Mouse (Mus musculus): ENCODE measurements around the gene Leng8.

The Leng8 gene

DNA sequence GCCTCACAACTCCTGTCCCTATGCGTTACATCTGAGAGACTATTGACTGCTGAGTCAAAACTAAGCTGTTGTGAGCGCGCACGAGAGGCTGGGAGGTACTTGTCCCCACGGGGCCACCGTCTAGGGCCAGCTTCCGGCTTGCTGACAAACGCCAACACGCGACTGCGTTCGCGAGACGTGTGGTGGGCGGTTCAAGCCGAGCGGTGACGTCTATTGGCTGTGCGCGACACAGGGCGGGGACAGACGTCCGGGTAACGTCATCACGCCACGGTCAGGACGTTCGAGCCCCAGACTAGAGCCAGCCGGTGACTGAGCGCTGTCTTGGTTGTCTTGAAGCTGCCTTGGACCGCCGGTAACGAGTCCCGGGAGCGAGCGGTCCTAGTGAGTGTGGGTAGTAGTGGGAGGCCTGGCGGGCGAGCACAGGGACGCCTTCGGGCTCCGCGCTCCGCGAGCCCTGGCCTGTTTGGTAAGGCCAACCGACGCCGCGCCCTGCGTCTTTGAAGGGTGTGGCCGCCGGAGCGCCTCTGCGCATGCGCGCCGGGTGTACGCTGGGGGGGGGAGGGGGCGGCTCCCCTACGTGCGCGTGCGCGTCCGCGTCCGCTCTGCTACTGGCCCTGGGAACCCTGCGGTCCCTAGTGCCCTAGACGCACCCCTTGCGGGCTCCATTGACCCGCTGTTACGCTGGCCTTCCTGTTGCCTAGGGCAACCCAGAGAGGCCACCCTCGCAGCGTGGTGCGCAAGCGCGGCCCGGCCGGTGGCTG lies at the start of gene Leng8:
Gene Leng8, plus strand, starts transcription at position 269 of the 761 bp plus-strand sequence.
- DNase-seq (ENCODE audit: low read depth, low spot score): peak; percentile 96

- no peak for DNase-seq (ENCODE audit: low read depth, low spot score)
These were observed 49.5 kb upstream of the Leng8 start for GRCm38 (mm10) chr7:4087238-4087895.

DNA sequence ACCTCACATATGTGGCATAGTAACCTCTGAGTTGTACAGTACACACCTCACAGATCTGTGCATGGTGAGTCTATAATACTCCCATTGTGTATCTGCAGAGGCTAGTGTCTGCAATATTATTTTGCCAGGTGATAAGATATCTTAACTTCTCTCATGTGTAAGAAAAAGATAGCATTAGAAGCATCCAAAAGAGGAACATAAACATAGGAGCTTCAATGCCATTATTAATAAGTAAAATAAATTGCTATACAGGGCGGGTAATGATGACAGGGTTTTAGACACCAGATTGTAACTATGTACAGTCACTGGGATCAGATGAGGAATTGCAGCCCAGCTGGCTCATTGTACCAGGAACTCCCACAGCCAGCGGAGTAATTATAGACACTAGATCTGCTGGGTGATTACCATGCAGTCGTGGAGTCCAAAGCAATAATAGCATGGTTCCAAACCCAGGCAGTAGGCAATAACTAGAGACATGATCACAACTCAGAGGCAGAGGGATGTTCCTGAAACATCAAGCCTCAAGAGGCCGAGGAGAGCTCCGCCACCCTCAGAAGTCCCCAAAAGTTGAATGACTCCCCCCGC lies 48.9 kb upstream of the Leng8 start:
- DNase-seq (ENCODE audit: low read depth, low spot score): no peak

DNA sequence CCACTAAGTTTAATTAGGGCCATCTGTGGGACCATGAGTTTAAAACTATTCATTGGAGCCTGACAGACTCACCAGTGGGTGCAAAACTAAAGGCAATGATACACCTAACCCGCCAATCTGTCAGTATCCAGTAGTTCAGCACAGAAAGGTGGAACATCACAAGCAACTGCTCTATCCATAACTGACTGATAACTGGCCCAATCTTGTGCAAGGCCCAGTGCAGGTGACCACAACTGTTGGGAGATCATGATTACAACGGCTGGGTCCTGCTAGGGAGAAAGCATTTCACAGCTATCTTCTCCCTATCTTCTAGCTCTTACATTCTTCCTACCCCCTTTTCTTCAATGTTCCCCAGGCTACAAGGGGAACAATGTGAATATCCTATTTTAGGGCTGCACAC lies 48.2 kb upstream of the Leng8 start:
- DNase-seq (ENCODE audit: low read depth, low spot score): no peak

DNA sequence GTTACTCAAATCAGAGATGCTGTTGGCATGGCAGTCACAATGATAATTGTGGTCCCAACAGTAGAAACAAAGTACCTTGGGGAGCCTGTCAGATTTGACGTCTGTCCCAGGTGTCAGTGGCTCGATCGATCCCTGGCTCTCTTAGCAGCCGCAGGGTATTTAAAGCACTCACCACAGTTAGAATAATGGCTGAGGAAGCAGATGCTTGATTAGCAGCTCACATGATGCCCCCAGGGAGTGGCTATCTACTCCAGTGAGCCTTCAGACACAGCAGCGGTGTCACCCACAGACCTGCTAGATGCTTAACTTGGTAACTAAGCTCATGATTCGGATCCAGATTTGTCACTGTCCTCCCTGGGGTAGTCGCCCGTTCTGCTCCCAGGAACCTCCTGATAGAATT lies 45.7 kb upstream of the Leng8 start:
- DNase-seq (ENCODE audit: low read depth, low spot score): no peak

DNA sequence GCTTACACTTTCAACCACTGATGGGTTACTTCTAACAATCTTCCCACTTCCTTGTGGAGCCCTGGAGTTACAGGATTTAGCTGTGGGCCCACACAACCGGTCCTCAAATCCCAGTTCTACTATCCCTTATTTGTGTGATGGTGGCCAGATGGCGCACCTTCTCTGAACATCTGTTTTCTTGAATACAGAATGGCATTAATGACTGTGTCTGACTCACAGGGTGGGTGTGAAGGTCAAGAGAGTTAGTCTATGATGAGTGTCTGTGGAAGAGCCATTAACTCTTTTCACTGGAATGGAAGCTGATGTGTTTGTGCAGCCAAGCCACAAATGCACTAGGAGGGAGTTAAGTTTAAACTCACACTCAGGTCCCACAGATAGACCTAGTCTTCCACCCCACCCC lies 38.5 kb upstream of the Leng8 start:
- no peak for DNase-seq (ENCODE audit: low read depth, low spot score)

- DNase-seq (ENCODE audit: low read depth, low spot score): no peak
These were observed 38.0 kb upstream of the Leng8 start for GRCm38 (mm10) chr7:4098832-4099231.

- DNase-seq (ENCODE audit: low read depth, low spot score): no peak
These were observed 35.7 kb upstream of the Leng8 start for GRCm38 (mm10) chr7:4101144-4101543.

GRCm38 (mm10) chr7:4103411-4103810 lies 33.4 kb upstream of the Leng8 start:
- no peak for DNase-seq (ENCODE audit: low read depth, low spot score)

DNA sequence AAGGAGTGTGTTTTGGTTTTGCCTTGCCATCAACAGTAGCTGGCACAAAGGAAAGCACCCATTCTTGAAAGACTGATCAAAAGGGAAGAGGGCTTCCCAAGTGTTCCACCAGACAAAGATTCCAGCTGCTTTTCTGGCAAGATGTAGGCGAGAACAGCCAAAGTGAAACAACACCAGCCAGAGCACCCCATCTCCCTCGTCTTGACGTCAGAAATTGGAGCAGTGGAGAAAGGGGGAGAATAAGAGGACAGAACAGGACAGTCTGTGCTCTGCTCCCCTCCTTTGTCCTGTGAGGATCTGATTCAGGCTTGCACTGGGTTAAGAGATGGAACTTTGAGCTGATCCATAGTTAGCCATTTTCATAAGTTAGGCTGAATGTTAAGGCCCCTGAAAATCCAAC lies 25.1 kb upstream of the Leng8 start:
- no peak for DNase-seq (ENCODE audit: low read depth, low spot score)

- no peak for DNase-seq (ENCODE audit: low read depth, low spot score)
These were observed 19.6 kb upstream of the Leng8 start for GRCm38 (mm10) chr7:4117050-4117814.

- DNase-seq (ENCODE audit: low read depth, low spot score): no peak
These were observed 17.4 kb upstream of the Leng8 start, which contains the start of gene Ttyh1 for GRCm38 (mm10) chr7:4119344-4119902. TSS of gene Ttyh1 (plus strand) at chr7:4119408.

DNA sequence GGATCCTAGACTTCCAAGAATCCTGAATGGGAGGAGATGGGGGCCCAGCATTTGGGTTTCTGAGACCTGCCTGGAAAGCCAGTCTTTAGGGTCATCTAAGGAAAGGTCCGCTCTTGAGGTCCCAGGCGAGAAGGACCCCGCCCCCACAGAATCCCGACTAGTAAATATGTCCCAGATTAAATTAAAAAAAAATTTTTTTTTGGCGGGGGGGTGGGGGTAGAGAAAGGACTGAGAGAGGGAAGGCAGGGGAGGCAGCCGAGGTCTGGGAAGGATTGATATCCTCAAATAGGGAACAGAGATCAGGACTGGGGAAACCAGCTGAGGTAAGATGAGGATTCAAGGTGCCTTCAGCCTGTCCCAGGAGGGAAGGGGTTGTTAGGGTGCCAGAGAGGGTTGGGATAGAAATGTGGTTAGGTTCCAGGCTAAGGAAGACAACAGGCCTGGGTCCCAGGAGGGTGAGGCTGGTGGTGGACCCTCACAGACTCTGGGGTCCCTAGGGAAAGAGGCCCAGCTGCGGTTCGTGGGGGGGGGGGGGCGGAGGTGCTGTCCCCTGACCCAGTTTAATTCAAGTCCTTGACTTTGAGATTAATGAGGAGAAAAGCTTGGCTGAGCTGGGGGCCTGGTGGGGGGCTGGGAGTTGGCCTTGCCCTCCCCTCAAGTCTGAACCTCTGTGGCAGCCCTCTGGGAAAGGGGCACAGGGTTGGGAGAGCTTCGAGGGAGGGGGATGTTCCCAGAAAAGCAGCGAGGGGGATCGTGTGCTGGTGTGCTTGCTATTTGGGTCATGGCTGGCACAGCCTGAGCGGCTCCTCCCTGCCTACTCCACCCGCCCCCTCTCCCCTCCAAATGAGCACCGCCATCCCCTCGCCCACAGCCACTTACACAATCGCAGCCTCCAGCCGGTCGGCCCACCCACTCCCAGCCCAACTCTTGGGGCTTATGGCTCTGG lies 16.6 kb upstream of the Leng8 start:
- DNase-seq (ENCODE audit: low read depth, low spot score): no peak

- DNase-seq (ENCODE audit: low read depth, low spot score): no peak
These were observed 14.6 kb upstream of the Leng8 start for GRCm38 (mm10) chr7:4122076-4122768.

- DNase-seq (ENCODE audit: low read depth, low spot score): no peak
These were observed 14.1 kb upstream of the Leng8 start for GRCm38 (mm10) chr7:4122783-4123182.

GRCm38 (mm10) chr7:4123732-4124131 lies 13.1 kb upstream of the Leng8 start:
- DNase-seq (ENCODE audit: low read depth, low spot score): no peak

- DNase-seq (ENCODE audit: low read depth, low spot score): peak; percentile 48
These were observed 12.5 kb upstream of the Leng8 start for GRCm38 (mm10) chr7:4124315-4124759.

DNA sequence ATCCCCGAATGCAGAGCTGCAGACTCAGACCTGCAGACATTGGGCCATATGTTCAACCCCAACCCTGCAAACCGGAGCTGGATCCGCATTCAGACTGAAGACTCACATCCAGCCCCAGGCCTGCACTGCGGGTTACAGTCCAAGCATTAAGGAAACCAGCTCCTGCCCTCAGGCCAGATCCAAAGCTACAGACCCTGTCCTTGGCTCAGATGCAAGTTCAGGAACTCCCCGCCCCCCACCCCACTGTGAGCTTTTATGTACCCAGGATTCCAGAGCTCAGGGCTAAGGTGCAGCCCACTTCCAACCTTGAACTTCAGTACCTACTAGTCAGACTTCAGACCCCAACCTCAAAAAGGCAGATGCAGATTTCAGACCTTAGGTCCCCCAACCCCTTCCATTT lies 12.0 kb upstream of the Leng8 start:
- DNase-seq (ENCODE audit: low read depth, low spot score): no peak

DNA sequence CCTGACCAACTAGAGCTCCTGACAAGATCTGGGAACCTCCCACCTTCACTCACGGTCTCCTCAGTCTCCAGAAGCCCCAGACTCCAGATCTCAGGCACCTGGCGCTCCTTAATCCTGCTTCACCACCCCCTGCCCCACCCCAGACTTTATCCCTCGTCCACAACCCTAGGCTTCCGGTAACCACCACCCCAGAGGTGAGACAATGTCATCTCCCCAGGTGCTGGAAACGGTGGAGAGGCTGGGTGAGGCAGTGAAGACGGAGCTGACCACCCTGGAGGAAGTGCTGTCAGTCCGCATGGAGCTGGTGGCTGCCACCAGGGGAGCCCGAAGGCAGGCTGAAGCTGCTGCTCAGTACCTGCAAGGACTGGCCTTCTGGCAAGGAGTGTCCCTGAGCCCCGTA lies 11.5 kb upstream of the Leng8 start:
- no peak for DNase-seq (ENCODE audit: low read depth, low spot score)

Measured in embryo, embryonic 11.5 days (tissue).